Mouse (Mus musculus) gastrocnemius, postnatal 14 days (tissue): ENCODE measurements around the gene Zscan18. TPM values are rescaled to one million over a fixed set of nuclear protein-coding genes. Genes with fewer than 3 reads are reported as not detected.
"Not testable (repeated sequence)": the region's sequence is repeated elsewhere in the genome, so short reads cannot be mapped to it uniquely, and the experiment has no call there.

Experiments
- DNase-seq: peaks from one replicate; pipeline ENCODE4 v3.0.0; 2021; ENCODE audit warnings: mixed read lengths
- intact Hi-C: fragments of 180-260 bp; cut with DNase I; formaldehyde crosslinking; loops from one replicate; pipeline ENCODE4 v1.15.1; 2025; ENCODE audit warnings: low total_unique reads
- long read RNA-seq, 2 experiments: library from polyadenylated mRNA; stranded (forward); transcript quantifications; one replicate each; pipeline ENCODE4 v2.0.0; 2021
- total RNA-seq, 2 experiments: library from RNA; stranded (reverse); gene quantifications; 2 replicates each; pipeline ENCODE4 v1.2.3; 2021

The Zscan18 gene
- 1 to 10 TPM; 2.3 to 3.2 TPM for total RNA-seq
- long read RNA-seq, experiment 1: 0 reads
- long read RNA-seq, experiment 2, partial matches to known transcripts: 0 of 3 reads
- long read RNA-seq, experiment 2, other reads (novel, unspliced or antisense): 1 of 3 reads

DNA sequence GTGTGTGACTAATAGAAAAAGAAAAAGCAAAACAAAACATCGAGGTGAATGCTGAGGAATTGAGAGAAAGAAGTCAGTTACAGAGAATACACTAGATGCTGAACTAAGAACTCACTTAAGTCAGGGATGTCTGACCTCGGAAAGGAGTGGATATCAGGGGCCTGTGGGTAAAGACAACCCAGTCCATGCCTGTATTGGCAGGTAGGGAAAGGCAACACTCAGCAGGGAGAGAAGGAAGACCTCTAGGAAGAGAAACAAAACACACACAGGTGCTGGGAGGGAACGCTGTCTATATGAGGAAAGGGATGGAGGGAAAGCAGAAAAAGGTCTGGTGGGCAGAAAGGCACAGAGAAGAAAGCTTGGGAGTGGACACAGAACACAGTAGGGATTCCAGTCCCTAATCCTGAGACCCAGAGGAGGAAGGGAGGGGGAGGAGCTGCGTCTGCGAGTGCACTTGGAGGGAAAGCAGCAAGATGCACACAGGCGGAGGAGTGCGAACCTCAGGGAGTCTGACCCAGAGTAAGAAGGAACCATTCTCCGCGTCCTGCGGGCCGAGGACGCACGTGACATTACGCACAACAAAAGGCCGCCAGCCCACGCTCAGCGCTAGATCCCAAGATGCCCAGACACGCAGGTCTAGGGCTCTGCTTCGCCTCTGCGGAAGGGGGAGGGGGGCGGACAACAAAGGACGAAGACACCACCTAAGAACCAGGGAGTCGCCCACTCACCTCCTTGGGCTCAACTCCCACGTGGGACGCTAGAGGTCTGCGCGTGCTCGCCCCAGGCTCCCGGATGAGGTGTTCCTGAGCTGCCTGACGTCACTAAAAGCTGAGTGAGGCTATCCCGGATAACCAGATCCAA lies at the start of gene Zscan18:
Zscan18 (minus strand) TSS at position 770 of the 861 bp plus-strand sequence.
- intact Hi-C loops: no loop called here
- DNase-seq: peak; percentile 58

DNA sequence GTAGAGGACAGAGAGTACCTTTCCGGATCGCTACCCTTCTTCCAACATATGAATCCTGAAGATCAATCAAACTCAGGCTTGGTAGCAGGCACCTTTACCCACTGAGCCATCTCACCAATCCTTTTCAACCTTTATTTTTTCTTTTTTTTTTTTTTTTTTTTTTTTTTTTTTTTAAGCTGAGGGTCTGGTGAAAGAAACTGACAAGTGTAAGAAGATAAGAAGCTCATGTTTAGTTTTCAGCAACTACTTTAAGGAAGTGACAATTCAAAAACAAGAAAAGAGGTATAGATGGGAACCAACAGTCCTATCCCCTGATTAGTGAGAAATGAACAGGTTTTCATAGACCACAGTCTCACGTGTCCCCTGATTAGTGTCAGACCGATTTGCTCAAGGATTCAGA lies 32.3 kb upstream of the Zscan18 start:
- no peak for DNase-seq
- intact Hi-C loops: no loop called here

DNA sequence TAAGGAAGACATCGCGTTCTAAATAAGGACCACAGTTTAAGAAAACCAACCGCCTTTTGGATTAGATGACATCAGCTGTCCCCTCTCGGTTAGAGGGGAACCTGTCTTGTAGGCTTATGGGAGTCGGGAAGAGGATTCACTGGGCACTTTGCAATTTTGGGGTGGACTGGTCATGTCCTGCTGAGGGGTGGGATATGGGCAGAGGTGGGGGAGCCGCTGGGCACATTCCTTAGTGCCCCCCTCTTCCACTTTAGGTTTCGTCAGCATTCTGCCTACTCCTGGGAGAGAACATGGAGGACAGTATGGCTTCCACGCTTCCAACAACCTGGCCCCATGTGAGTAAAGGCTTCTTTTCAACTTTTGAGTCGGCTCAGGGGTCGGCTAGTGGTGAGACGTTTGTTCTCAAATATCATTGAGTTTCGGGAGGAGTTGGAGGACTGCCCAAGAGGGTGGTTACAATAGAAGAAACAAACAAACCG lies 31.8 kb upstream of the Zscan18 start:
- peak; percentile 19 for DNase-seq
- intact Hi-C loops: no loop called here

DNA sequence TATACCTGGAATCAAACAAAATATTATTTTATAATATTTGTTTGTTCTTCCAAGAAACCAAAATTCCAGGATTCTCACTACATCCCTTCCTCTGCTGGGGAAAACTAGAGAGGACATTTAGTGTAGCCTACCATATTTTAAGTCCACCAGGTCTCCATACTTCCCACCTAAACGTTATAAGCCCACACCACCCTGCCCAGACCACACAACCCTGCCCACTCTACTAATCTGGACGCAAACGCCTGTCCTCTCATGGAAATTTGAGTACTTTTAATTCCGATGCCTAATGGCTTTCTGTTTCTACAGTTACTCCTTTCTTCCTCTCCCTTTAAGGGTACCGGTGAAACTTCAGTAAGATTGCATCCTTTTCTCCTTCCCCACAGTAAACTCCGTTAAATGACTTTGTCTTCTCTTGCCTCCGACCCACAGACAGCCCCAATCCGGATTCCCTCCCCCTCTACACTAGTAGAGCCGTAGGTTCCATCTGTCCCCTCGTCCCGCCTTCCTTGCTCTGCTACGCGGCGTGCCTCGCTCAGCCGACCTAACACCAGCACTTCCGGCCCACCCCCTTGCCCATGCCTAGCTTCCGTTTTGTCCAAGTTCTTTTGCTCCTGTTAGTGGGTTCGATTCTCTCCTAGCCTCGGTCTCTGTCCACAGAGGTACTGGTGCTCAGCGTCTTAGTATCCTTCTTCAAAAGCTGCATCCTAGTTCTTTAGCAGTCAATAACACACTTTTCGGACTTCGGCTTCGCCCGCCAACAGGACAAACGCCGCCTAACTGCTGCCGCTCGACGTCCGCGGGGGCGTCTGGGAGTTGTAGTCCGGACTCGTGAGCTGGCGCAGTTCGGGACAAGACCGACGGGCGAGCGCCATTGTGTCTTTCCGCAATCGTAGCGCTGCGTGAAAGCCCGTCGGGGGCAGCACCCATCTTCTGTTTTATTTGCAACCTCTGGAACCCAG lies 31.0 kb upstream of the Zscan18 start, which contains the start of gene Zfp110:
Zfp110 (plus strand) TSS at position 600 of the 959 bp plus-strand sequence.
- intact Hi-C loops: no loop called here

DNA sequence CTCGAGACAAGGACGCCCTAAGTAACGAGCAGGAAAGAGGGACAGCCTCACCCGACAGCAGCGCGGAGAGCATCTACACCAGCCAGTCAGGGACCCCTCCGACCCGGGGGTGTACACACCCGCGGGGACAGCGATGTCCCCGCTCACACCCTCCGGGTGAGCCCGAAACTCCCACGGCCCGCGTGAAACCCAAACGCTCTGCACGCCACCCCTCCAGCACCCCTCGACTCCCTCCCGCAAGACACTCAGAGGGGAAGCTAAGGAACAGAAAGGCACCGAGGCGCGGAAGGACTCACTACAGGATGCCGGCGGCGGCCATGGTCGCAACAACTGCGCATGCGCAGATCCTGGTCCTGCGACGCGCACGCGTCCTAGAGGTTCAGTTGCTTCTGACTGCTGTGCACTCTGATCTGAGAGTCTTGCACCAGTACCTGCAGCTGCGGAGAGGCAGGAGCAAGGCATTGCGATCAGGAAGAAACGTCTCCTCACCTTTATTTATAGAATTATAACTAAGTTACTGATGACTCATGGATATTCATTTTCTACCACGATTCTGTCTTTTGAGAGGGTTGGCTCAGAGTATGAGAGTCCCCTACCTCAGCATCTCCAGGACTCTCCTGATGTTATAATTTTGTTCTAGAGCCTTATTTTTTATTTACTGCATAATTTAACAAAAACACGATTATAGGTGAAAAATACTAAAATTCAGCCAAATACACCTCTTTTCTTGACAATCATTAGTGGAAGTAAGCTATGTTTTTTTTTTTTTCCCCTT lies 15.3 kb upstream of the Zscan18 start, which contains the start of gene Zfp329:
Zfp329 (minus strand) TSS at position 338 of the 775 bp plus-strand sequence.
- intact Hi-C loops: no loop called here

More for the DNA sequence above, 31.0 kb upstream of the Zscan18 start, which contains the start of gene Zfp110:
- DNase-seq: peak; percentile 91

DNA sequence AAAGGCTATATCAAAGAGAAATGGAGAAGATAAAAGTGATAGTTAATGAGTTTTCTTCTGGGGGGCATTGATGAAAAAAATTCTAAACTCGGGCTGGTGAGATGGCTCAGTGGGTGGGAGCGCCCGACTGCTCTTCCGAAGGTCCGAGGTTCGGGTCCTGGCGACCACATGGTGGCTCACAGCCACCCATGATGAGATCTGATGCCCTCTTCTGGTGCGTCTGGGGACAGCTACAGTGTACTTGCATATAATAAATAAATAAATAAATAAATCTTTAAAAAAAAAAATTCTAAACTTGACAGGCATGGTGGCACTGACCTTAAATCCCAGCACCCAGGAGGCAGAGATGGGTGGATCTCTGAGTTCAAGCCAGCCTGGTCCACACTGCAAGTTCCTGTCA lies 12.1 kb upstream of the Zscan18 start:
- no peak for DNase-seq
- intact Hi-C loops: no loop called here

More for the DNA sequence above, 15.3 kb upstream of the Zscan18 start, which contains the start of gene Zfp329:
- DNase-seq: peak; percentile 90

DNA sequence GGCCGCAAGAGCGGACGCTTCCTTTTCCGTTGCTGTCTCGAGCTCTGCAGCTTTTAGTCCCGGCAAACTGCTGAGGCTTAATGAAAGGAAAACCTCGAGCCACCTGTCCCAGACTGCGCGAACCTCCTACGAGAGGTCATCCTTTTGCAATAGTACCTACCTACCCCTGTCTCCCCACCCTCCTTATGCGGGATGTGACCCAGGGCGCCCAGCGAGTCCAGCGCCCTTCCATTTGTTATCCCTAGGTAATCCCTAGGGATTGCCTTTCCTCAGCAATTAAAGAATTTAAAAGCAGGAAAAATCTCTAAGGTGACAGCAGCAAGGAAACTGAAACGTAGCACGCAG lies 264 bp upstream of the Zscan18 start:
- no peak for DNase-seq
- intact Hi-C loops: no loop called here

DNA sequence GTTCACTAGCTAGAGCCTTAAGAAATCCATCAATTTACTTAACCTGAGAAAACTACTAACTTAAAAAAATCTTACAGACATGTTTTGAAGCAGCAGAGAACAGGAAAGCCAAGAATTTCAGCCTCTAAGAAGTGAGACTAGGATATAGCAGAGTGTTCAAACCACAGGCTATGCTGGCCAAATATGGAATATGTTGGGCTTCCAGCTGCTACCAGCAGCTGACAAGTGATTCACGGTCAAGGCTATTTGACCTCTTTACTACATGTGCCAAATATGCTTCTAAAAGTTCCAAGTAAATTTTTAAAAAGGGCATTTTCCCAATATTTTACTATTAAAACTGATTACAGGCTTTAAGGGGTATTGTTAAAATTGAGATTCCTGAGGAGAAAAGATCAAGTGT lies 3.9 kb downstream of the Zscan18 start:
- DNase-seq: no peak
- intact Hi-C loops: no loop called here

DNA sequence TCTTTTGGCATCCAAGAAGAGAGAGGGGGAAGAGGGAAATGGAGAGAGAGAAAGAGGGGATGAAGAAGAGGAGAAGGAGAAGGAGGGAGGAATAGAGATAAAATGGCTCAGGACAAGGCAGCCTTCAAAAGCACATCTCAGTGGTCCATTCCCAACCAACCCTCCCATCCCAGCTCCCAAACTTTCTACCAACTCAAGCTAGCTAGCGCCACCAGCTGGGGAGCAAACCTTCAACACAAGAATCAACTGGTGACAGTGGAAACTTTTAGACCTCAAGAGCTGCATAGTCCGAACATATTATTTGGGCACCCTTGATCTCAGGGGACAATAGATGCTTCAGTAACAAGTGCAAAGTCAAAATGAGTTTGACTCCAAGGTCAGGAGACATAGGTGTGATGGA lies 5.5 kb downstream of the Zscan18 start:
- no peak for DNase-seq
- intact Hi-C loops: no loop called here

DNA sequence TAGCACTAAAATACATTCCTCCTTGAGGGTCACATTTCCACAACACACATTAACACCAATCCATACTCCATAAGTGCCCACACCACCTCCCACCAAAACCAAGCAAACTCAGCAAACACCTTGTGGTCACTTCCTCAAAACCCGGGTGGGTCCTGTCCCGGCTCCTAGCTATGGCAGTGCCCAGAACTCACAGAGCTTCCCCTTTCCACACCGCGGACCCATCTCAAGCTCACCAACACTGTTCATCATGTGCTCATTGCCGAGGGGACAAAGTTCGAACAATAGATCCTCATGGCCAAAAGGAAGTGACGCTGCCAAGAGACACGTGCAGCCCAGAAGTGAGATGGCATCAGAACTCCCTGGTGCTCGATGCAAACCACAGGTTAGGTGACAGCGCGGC lies 10.8 kb downstream of the Zscan18 start:
- DNase-seq, intact Hi-C loops: not testable (repeated sequence)

DNA sequence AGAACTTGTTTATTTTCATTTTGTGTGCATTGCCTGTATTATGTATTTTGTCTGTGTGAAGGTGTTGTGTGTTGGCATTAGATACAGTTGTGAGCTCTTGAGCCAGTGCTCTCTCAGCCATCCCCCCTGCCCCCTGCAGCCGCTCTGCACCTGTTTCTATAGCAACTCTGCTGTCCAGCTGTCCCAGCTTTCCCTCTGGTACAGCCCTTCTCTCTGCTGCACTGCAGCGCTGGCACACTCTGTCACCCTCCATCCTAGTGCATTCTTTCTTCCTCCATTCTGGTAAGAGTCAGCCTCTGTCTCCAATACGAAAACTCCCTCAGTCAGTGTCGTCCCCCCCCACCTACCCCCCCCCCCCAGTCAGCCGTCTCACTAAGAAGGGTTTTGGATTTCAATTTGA lies 15.4 kb downstream of the Zscan18 start:
- intact Hi-C loops: no loop called here
- no peak for DNase-seq

DNA sequence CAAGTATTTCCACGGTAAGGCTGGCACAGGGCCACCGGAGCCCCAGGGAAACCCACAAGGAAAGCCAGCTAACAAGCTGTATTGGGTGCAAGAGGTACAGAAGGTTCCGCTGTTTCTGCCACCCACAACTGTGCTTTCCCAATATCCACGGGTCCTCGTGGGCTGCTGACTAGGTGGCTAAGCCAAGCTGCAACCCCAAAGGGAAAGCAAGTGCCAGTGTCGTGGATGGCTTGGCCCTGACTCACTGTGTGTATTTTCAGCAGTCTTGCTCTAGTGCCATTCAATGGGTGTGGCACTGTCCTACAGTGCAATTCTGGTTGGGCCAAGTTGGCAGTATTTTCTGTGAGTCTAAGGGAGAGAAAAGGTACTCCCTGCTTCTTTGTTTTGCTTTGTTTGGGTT lies 16.1 kb downstream of the Zscan18 start:
- no peak for DNase-seq
- intact Hi-C loops: no loop called here

DNA sequence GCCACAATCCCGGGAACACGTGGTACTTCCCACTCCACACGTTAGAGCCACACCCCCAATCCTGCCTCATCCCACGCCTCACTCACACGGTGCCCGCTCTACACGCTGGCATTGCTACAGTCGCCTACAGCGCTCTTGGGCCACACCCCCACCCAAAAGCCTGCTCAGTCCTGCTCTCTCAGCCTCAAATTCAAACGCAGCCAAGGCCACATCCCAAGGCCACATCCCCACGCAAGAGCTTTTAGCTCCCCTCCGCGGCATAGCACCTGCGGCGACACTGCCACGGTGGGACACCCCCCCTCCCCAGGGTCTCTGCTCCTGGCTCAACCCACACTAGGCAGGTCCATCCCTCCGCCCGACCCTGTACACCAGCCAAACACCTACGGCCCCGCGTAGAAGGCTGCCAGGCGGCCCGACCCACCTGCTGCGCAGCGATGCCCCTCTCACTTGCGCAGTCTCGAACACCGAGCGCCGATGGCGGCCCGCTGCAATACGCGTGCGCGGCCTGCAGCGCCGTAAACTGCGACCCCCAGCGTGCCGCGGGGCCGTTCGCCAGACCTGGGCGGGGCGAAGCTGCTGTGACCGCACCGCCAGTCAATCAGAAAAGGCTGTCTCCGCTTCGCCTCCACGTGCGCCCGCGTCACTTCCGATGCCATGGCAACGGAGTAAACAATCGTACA lies 23.1 kb downstream of the Zscan18 start:
- intact Hi-C loops: no loop called here
- DNase-seq: peak; percentile 80

DNA sequence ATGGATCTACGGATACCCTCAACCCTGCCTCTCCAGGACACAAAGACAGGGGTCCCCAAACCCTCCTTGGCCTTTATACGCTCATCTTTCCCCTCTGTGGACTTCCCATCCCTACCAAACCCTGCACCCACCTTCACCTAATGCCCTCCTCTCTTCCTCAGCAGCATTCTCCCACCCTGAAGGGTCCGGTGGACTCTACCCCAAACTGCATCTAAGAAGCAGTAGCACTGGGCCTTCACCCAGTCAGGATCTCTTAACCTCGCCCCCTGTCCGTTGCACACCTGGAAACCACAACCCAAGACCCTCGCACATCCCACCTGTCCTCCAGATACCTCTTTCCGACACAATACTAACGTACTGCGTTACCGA lies 23.7 kb downstream of the Zscan18 start:
- no peak for DNase-seq
- intact Hi-C loops: no loop called here

DNA sequence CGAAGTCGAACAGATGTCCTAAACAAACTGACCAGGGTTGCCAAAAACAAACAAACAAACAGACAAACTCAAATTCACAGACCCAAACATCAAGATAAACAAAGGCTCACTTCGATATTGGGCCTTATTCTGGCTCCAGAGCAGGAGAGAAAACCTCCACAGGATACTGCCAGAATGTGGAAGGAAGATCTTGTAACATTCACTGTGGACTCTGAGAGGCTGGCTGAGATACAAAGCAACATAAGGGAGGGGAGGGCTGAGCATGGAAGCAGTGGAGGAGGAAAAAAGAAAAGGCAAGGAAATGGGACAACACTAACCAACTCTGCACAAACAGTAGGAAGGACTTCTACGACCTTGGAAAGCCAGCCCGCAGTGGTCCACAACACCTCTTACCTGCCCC lies 24.3 kb downstream of the Zscan18 start:
- intact Hi-C loops: no loop called here
- no peak for DNase-seq

DNA sequence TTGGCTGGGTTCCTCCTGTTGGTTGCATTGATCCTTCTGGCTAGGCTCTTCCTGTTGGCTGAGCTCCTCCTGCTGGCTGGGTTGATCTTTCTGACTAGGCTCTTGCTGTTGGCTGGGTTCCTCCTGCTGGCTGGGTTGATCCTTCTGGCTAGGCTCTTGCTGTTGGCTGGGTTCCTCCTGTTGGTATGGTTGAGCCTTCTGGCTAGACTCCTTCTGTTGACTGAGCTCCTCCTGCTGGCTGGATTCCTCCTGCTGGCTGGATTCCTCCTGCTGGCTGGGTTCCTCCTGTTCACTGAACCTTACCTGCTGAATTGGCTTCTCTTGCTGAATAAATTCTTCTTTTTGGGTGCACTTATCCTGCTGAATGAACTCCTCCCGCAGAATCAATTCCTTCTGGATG lies 28.8 kb downstream of the Zscan18 start:
- DNase-seq: peak; percentile 47
- intact Hi-C loops: no loop called here

DNA sequence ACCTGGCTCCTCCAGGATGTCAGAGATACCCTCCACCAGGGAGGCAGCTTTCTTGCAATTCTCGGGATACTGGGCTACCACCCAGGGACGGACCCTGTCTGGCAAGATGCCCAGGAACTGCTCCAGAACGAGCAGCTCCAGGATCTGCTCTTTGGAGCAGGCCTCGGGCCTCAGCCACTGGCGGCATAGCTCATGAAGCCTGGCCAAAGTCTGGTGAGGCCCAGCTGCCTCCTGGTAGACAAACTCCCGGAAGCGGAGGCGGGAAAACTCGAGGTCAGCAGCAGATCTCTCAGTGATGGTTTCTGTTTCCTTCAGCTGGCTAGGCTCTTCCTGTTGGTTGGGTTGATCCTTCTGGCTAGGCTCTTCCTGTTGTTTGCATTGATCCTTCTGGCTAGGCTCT lies 29.3 kb downstream of the Zscan18 start:
- intact Hi-C loops: no loop called here
- DNase-seq: no peak

DNA sequence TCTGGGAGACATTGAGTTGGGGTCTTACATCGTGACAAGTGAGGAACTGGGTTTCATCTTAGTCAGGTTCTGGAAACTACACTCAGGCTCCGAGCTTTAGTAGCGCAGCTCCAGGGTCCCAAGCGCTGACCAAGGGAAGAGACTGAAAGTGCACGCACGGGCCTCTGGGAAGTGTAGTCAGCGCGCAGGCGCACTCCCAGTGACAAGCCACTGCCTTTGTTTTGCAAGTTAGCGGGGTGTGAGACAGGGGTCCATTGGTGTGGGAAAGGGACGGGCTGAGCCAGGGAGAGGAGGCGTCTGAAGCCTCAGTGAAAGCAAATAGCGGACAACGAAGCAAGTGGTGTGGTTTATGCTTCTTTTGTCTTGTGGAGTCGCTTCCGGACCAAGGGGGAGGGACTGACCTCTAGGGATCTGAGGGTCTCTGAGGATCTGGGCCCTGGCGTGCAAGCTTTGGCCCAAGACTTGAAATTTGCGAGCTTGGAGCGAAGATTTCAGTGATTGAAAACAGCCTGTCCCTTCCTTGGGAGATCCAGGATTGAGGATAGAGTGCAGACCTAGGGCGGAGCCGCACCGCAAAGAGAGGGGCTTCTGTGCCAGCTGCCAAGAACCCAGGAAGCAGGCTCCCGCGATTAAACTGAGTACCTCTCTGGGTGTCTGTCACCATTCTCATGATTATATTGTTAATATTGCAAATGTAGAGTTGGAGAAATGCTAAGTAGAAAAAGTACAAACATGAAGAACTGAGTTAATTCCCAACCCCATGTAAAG lies 53.8 kb downstream of the Zscan18 start:
- intact Hi-C loops: no loop called here

More for the DNA sequence above, 53.8 kb downstream of the Zscan18 start:
- no peak for DNase-seq
